Mouse (Mus musculus) adrenal gland (tissue): ENCODE measurements at regions not wholly inside any gene's neighbourhood (a gene's known extent, or its start where the extent isn't known, plus 50 kb on each side); places are given as distances from the start of the nearest gene placed in this dataset.

Experiments used
- intact Hi-C: fragments of 180-260 bp; cut with DNase I; formaldehyde crosslinking; loops from one replicate; pipeline ENCODE4 v1.15.1; 2025

DNA sequence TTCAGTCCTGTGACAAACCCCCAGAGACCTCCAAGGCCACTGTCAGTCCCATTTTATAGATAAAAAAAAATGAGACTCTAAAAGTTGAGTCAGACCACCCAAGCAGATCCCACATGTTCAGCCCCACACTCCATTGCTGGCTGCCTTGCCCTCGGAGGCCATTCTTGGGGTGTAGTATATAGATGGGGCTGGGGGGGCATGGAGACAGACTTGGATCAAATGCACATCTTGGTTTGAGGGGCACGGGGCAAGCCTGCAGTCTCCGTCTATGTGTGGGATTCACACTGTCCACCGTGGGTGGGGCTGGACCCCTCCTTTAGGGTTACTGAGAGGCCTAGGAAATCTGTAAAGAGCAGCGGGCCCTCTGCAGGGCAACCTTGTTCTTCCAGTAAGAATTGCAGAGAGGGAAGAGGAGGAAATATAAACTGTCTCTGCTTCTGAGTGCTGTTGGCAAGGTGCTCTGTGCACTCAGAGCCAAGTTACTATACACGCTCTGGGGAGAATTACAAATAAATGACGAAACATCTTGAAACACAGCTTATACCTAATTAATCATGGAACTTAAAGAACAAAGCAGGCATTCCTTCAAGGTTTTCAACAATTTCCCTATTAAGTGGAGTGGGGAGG, 184.4 kb upstream of the Habp2 start:
- intact Hi-C loops, result no loop called here

DNA sequence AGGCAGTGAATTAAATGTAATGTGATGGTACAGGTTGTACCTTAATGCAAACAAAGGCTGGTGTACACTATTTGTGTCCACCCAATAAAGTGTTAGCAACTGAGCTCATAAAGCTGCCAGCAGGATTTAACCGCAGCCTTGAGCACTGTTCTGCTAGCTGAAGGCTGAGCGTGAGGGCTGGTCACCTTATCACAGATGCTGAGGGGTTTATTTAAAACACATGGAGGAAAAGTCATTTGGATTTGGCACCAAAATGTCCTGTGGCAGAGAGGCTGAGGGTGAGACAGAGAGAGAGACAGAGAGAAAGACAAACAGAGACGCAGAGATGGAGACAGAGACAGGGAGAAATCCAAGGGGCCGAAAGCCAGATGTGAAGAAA, 181.9 kb upstream of the Habp2 start:
- intact Hi-C loops, result no loop called here

GRCm38 (mm10) chr19:56105452-56106091, 181.4 kb upstream of the Habp2 start:
- intact Hi-C loops, result no loop called here

GRCm38 (mm10) chr19:56108796-56109195, 178.1 kb upstream of the Habp2 start:
- intact Hi-C loops, result no loop called here

DNA sequence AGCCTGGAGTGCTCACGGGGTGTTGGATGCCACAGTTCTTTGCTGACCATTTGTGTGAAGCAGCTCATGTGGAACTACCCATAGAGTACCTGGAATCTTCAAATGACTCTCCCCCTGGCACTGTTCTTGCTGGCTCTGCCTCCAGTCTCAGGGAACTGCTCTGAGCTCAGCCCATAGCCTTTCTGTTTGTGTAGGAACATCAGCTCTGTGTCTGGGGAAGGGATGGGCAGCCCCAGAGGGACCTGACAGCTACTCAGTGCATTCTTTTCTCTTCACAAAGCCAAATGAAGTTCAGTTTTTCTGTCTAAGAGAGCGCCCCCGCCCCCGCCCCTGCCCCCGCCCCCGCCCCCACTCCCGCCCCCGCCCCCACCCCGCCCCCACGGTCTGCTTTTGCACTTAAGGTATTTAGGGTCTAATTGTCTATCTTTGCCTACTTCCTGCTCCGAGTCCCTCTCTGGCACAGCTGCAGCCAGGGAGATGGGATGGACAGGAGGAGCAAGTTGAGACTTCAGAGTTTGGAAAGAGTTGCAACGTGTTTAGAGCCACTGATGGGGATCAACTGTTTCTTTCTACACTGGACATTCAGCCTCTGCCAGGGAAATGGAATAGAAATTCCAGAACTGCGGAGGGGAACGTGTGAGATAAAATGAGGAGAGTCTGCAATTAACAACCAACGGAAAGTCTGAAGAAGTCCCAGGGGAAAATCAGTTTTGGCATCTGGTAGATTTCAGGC, 171.2 kb upstream of the Habp2 start:
- intact Hi-C loops, result no loop called here

GRCm38 (mm10) chr19:56116285-56116680, 170.7 kb upstream of the Habp2 start:
- intact Hi-C loops, result no loop called here

- intact Hi-C loops, result no loop called here
Measured at GRCm38 (mm10) chr19:56120723-56121122, 166.2 kb upstream of the Habp2 start.

DNA sequence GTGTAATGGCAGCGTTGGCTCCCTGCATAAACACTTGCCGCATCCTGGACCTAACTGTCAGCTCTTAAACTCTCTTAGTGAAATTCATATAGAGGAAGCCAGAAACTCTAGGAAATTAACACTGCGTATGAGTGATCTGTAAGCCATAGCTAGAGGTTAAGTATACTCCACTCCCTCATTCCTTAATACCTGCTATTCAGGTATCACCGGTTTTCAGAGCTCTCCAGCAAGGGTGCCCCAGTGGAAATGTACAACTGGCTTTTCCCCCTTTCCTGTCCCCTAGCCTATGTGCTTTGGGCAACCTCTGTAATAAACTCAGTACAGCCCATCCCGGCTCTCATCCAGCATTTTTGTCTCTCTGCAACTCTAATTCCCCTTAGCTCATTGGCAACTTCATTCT, 164.8 kb upstream of the Habp2 start:
- intact Hi-C loops, result no loop called here

DNA sequence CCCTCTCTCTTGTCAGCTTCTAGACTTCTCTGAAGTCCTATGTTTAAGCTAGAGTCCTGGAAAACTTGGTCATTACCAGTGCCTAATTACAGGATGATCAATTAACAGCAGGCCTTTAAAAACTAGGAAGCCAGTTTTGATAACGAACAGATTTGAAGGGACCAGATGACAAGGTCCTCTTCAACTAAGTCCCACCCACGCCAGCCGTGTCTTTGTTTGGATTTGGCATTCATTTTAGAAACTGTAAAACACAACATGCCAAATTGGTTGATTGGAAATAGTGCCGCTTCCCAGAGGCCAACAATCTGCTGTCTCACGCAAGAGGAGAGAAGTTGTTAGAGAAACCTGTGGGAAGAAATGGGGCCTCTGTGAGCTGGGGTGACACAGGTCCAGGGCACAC, 155.4 kb upstream of the Habp2 start:
- intact Hi-C loops, result loop anchor here (5.0 to 10.0 kb wide), 4 partner anchors 237 to 794 kb away; no protein-coding TSS in a partner anchor

- intact Hi-C loops, result loop anchor here (5.0 to 10.0 kb wide), 4 partner anchors 238 to 796 kb away; no protein-coding TSS in a partner anchor
Measured at GRCm38 (mm10) chr19:56132911-56133562, 153.9 kb upstream of the Habp2 start.

DNA sequence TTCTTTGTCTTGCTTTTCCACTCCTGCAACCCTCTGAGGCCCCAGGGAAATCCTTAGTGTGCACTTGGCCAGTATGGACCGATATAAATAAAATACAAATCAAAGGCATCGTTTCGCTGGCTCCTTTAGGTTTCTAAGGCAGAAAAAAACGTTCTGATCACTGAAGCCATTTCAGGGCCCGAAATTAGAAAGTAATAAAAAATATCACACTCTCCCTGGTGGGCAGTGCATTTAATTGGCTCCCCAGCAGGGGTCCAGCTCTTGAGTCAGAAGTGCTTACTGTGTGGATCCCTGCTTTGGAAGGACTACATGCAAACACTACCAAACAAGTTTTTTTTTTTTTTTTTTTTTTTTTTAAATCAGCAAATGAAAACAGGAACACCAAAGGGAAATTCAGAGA, 153.4 kb upstream of the Habp2 start:
- intact Hi-C loops, result loop anchor here (5.0 to 10.0 kb wide), 4 partner anchors 239 to 796 kb away; no protein-coding TSS in a partner anchor

DNA sequence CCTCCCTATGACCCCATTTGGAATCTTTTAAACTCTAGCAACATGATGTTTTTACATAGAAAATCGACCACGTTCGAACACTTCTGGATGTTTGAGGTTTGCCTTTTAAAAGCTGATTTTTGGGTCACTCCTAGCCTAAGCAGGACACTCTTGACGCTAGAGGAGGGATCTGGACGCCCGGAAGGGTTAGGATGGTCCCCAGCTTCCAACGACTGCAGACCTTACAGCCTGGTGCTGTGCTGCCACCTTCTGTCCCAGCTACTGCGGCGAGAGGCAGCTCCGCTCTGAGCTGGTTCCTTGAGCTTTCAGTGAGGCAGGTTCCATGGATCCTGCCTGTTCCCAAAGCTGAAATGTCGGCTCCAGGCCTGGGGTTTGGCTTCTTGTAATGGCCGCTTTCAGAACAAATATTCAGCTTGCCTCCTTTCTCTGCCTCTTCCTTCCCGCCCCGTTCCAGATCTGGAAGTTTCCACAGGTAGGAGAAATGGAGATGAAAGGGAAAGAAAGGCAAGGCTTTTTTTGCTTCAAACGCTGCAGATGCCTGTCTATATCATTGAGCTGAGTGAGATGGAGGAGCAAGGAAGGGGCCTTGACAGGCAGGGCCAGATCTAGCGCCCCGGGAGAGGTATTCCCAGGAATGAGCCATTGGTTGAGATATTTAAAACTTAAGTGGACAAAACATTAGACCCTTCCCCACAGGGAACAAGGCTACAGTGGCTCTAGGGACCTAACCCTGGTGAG, 152.7 kb upstream of the Habp2 start:
- intact Hi-C loops, result loop anchor here (5.0 to 10.0 kb wide), 4 partner anchors 239 to 797 kb away; no protein-coding TSS in a partner anchor

DNA sequence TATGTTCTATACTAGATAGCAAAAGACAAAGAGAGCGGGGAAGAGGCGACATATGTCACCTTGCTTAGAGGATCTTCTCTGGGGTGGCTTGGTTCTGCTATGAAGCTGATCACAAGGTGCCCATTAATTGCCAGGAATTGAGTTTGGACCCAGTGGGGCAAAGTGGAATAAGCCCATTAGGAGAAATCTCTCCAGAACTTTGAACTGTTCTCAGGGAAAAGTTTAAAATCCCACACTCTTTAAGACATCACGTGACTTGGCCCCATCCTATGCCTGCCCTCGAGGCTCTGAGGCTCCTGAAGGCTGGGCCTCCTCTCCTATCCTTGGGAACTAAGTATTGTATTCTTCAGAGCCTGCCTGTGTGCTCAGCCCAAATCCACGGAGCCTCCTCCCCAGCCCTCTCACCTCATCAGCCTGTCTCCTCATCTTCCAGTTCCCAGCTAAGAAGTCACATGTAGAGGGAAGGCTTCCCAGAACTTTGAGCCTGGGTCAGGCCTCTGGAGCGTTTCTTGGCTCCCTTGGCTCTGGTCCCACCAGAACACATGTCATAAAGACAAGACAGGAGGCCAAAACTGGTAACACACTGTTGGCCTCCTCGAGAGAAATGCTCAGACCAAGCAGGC, 151.5 kb upstream of the Habp2 start:
- intact Hi-C loops, result loop anchor here (10.0 kb wide), 2 partner anchors 241 to 591 kb away; no protein-coding TSS in a partner anchor

DNA sequence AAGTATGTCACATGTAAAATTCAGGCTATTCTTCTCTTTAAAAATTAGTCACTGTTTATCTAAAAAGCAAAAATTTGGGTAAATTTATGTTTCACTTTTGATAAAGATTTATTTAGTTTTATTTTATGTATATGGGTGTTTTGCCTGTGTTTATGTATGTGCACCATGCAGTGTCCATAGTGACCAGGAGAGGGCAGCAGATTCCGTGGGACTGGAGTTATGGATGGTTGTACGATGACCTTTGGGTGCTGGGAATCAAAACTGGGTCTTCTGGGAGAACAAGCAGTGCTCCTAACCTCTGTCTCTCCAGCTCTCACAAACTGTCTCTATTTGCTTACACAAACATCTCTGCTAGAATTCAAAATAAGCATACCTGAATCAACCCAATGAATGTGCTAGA, 146.4 kb upstream of the Habp2 start:
- intact Hi-C loops, result no loop called here

GRCm38 (mm10) chr19:56144221-56144620, 142.7 kb upstream of the Habp2 start:
- intact Hi-C loops, result no loop called here

DNA sequence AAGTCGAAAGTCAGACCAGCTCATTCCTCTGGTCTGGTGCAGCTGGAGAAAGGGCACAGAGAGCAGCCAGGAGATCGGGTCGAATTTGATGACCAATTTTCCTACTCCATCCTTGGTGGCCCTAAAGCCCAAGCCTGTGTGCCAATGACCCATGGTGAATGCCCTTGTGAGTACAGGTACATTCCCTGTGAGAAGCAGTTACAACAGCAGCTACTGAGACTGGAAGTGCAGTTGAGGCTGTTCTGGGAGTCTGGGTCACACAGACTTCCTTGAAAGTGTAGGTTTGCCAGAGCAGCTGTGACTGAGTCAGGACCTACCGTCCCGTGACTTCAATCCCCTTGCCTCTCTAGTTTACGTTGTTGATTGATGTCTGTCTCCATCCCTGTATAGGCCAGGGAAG, 129.8 kb upstream of the Habp2 start:
- intact Hi-C loops, result no loop called here

DNA sequence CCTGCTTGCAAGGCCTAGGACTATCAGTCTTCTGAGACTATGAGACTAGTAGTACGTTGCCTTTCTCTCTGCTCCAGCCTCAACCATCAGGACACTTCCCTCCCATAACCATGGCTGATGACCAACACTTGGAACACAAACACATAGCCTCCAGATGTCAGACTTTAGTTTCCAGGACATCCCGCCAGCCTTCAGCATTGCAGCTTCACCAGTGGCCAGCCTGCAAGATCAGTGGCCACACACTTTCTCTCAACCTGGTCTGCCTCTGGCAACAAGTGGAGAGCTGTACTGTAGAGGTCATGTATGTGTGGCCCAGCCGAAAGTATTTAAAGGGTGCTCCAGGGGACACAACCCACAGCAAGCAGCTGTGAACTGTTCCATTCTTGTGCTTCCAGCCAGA, 124.8 kb upstream of the Habp2 start:
- intact Hi-C loops, result no loop called here

GRCm38 (mm10) chr19:56169133-56169997, 117.6 kb upstream of the Habp2 start:
- intact Hi-C loops, result no loop called here

GRCm38 (mm10) chr19:56169998-56170274, 117.0 kb upstream of the Habp2 start:
- intact Hi-C loops, result no loop called here

DNA sequence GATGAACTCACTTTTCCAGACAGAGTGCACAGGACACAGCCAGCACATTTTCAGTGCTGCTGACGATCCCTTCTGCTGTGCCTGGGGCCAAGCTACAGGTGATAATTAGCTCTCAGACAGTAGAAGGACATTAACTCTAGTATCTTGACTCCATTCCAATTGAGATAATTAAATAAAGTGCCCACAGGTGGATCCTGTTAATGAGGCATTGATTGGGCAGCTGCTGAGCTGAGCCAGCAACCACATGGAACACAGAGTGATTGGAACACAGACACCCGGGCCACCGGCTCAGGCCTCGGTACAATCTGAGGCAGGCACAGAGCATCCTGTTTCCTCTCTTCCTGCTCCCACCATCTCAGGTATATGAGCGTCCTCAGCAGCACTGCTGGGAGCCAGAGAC, 114.5 kb upstream of the Habp2 start:
- intact Hi-C loops, result no loop called here
